Mouse (Mus musculus) left cerebral cortex, adult 9 months (tissue): ENCODE measurements at regions not wholly inside any gene's neighbourhood (a gene's known extent, or its start where the extent isn't known, plus 50 kb on each side); places are given as distances from the start of the nearest gene placed in this dataset.

Experiments
- DNase-seq, 2 experiments: peaks; one replicate each; pipeline ENCODE4 v3.0.0; 2022; ENCODE audit warnings: low spot score in 2 of 2

- no peak for DNase-seq
These were observed 115.8 kb upstream of the Tab2 start for GRCm38 (mm10) chr10:8071858-8072257.

GRCm38 (mm10) chr10:8070472-8070871, 114.4 kb upstream of the Tab2 start:
- no peak for DNase-seq

GRCm38 (mm10) chr10:8066926-8067325, 110.9 kb upstream of the Tab2 start:
- no peak for DNase-seq

GRCm38 (mm10) chr10:8065746-8066145, 109.7 kb upstream of the Tab2 start:
- no peak for DNase-seq

GRCm38 (mm10) chr10:8064281-8064680, 108.3 kb upstream of the Tab2 start:
- DNase-seq: no peak

- DNase-seq: peak; percentile 7 to 13
These were observed 107.5 kb upstream of the Tab2 start for GRCm38 (mm10) chr10:8063458-8064090.

GRCm38 (mm10) chr10:8060987-8061386, 105.0 kb upstream of the Tab2 start:
- DNase-seq: no peak

GRCm38 (mm10) chr10:8059769-8060168, 103.7 kb upstream of the Tab2 start:
- no peak for DNase-seq

GRCm38 (mm10) chr10:8057855-8058254, 101.8 kb upstream of the Tab2 start:
- no peak for DNase-seq

GRCm38 (mm10) chr10:8055293-8055692, 99.3 kb upstream of the Tab2 start:
- no peak for DNase-seq

- no peak for DNase-seq
These were observed 87.6 kb upstream of the Tab2 start for GRCm38 (mm10) chr10:8043416-8044163.

- DNase-seq: no peak
These were observed 86.3 kb upstream of the Tab2 start for GRCm38 (mm10) chr10:8042306-8042705.

GRCm38 (mm10) chr10:8041790-8042189, 85.8 kb upstream of the Tab2 start:
- DNase-seq: no peak

GRCm38 (mm10) chr10:8037986-8038631, 82.1 kb upstream of the Tab2 start:
- DNase-seq: no peak

GRCm38 (mm10) chr10:8036293-8036692, 80.3 kb upstream of the Tab2 start:
- DNase-seq: no peak

- no peak for DNase-seq
These were observed 79.3 kb upstream of the Tab2 start for GRCm38 (mm10) chr10:8035310-8035709.

GRCm38 (mm10) chr10:8032203-8032602, 76.2 kb upstream of the Tab2 start:
- no peak for DNase-seq

GRCm38 (mm10) chr10:8028840-8029239, 72.8 kb upstream of the Tab2 start:
- DNase-seq: no peak

- no peak for DNase-seq
These were observed 71.0 kb upstream of the Tab2 start for GRCm38 (mm10) chr10:8027023-8027422.

- DNase-seq: no peak
These were observed 67.7 kb upstream of the Tab2 start for GRCm38 (mm10) chr10:8023741-8024140.

- no peak for DNase-seq
These were observed 65.9 kb upstream of the Tab2 start for GRCm38 (mm10) chr10:8021971-8022370.

GRCm38 (mm10) chr10:8020916-8021705, 65.1 kb upstream of the Tab2 start:
- DNase-seq: no peak
